Mouse (Mus musculus): ENCODE results near the gene Depdc5.

GRCm38 (mm10) chr5:32985379-32985778 is 121.9 kb downstream of the Depdc5 start:
- TF ChIP-seq POLR2A (IDR thresholded peaks at IDR 0.05; ENCODE audit: extremely low read depth, insufficient read depth, low read length) (no peak), CTCF (IDR thresholded peaks at IDR 0.05; ENCODE audit: extremely low read depth, insufficient read depth, low read length) (no peak)
